8 mouse cellular contexts compared by ENCODE assay signal in genomic region chr13:56221995-56222848, GRCm38 (mm10). TPM values are rescaled to one million over a fixed set of nuclear protein-coding genes. Genes with fewer than 3 reads are reported as not detected.
A peak's percentile ranks its signal among the peaks of the same experiment; 100 is the strongest.
DNase-seq lines count a peak whose midpoint lies in the region; ATAC-seq and TF ChIP-seq lines count a peak whose summit lies in the region.
"Had no signal": no experiment of that assay in that cellular context is flagged by ENCODE, and none has a peak within 500 bp of the region (broad histone marks: within the 10 kb centered on the region; RNA-seq: fewer than 3 reads in every experiment).

No protein-coding gene starts in this region.

- no peak for TF ChIP-seq POLR2A in CH12.LX (IDR thresholded peaks at IDR 0.05; ENCODE audit: low read depth, low read length)

- H3K27ac ChIP-seq in CH12.LX (ENCODE audit: insufficient read depth, low read depth) (peak overlapping the region; percentile 43; the same call in 1 of the 2 replicates), ES-E14 (ENCODE audit: insufficient read depth, low read depth, low read length, poor library complexity, severe bottlenecking) (no peak overlapping the region)
- peak overlapping the region; percentile 50; the same call in 1 of the 2 replicates for H3K27ac ChIP-seq in midbrain, embryonic 15.5 days

- H3K9ac ChIP-seq in CH12.LX (ENCODE audit: insufficient read depth, low read depth) (no peak overlapping the region), ES-E14 (ENCODE audit: insufficient read depth, low read depth, low read length, poor library complexity, severe bottlenecking) (no peak overlapping the region; the same call in 1 of the 2 replicates)
- H3K9ac ChIP-seq in midbrain, embryonic 15.5 days, result no peak overlapping the region

- peaks cover 8% of the 10 kb centered on the region for H3K27me3 ChIP-seq in CH12.LX (replicated peaks)
- H3K27me3 ChIP-seq in midbrain, embryonic 15.5 days (replicated peaks), result peaks cover 47% of the 10 kb centered on the region

- TF ChIP-seq CTCF in CH12.LX (conservative IDR thresholded peaks at IDR 0.05 in 1 of 2, IDR thresholded peaks at IDR 0.05 in 1 of 2; ENCODE audit: low read depth in 2 of 2, low read length in 2 of 2), result no peak

- H3K9me3 ChIP-seq in CH12.LX (replicated peaks; ENCODE audit: low read length) (no peaks in the 10 kb centered on the region), ES-E14 (ENCODE audit: control insufficient read depth, insufficient read depth, low read depth, low read length) (no peaks in the 10 kb centered on the region)
- no peaks in the 10 kb centered on the region for H3K9me3 ChIP-seq in midbrain, embryonic 15.5 days

- H3K4me1 ChIP-seq in CH12.LX (ENCODE audit: control insufficient read depth in 1 of 2, insufficient read depth in 2 of 2) (peaks cover 20 to 36% of the 10 kb centered on the region in 2 experiments), ES-E14 (ENCODE audit: control insufficient read depth in 2 of 2, insufficient read depth in 2 of 2, low read length in 2 of 2, poor library complexity in 1 of 2) (peaks cover 2 to 15% of the 10 kb centered on the region in 2 experiments; a peak in 3 of 4 replicates)
- H3K4me1 ChIP-seq in midbrain, embryonic 15.5 days, result peaks cover 33% of the 10 kb centered on the region

- H3K36me3 ChIP-seq in CH12.LX (replicated peaks in 1 of 2; ENCODE audit: control insufficient read depth in 1 of 2, insufficient read depth in 1 of 2, low read length in 1 of 2) (no peaks in the 10 kb centered on the region), ES-E14 (ENCODE audit: control insufficient read depth, insufficient read depth, low read length, poor library complexity, severe bottlenecking) (no peaks in the 10 kb centered on the region)
- H3K36me3 ChIP-seq in midbrain, embryonic 15.5 days (replicated peaks), result no peaks in the 10 kb centered on the region

- WGBS in midbrain, embryonic 15.5 days, result 4% methylated on average over 50 of the region's 50 CpGs

- no peak for DNase-seq in CH12.LX (ENCODE audit: extremely low read depth)
- DNase-seq in ES-E14 (ENCODE audit: low read depth, low spot score), result no peak
- DNase-seq in kidney, postnatal 14 days, result peak; percentile 18
- DNase-seq in cerebellum, adult 18-20 months, result no peak

- H3K4me3 ChIP-seq in CH12.LX (replicated peaks in 1 of 3; ENCODE audit: low read depth in 2 of 3, low read length in 2 of 3, poor library complexity in 1 of 3) (no peak overlapping the region), ES-E14 (ENCODE audit: insufficient read depth in 1 of 2, low read depth in 1 of 2, low read length in 2 of 2, poor library complexity in 1 of 2, severe bottlenecking in 1 of 2) (peak overlapping the region; percentile 49 to 64; a peak in 3 of 4 replicates)
- H3K4me3 ChIP-seq in midbrain, embryonic 15.5 days, result peak overlapping the region; percentile 31

- H3K4me2 ChIP-seq in CH12.LX (ENCODE audit: insufficient read depth, low read depth, poor library complexity, severe bottlenecking), result peak overlapping the region; percentile 7; the same call in 1 of the 2 replicates
- H3K4me2 ChIP-seq in midbrain, embryonic 15.5 days, result peak overlapping the region; percentile 57

- ATAC-seq in frontal cortex, adult (ENCODE audit: low TSS enrichment), result peak; percentile 55; the same call in 1 of the 2 replicates
- ATAC-seq in midbrain, embryonic 15.5 days (replicated peaks), result peak; percentile 62; the same call in 1 of the 2 replicates
- no peak for ATAC-seq in granulocyte monocyte progenitor cell, adult 5-6 weeks (replicated peaks; ENCODE audit: poor library complexity, severe bottlenecking)

- no peak for TF ChIP-seq RAD21 in CH12.LX (IDR thresholded peaks at IDR 0.05; ENCODE audit: low read depth, low read length)

- in situ Hi-C loops in CH12.LX (cut with MboI; ENCODE audit: low pct_ligation_motif_present, low pct_unique_long_range_greater_than_20kb, low sequenced_read_pairs), result no loop called here
- in situ Hi-C loops in ES-E14 (cut with MboI; ENCODE audit: low sequenced_read_pairs in 2 of 2, unreplicated experiment in 2 of 2), result loop anchor here in 1 of 2 experiments (10.0 kb wide), 1 partner anchor 387 kb away; the partner anchor contains the start of gene Pitx1

- no peaks in the 10 kb centered on the region for H3K79me2 ChIP-seq in CH12.LX (replicated peaks; ENCODE audit: control insufficient read depth, extremely low read depth, insufficient read depth, poor library complexity, severe bottlenecking)

- dilution Hi-C loops in CH12.LX (cut with MboI; ENCODE audit: extremely low pct_ligation_motif_present, extremely low pct_unique_long_range_greater_than_20kb, low sequenced_read_pairs), result no loop called here

- no peak for TF ChIP-seq EP300 in CH12.LX (IDR thresholded peaks at IDR 0.05; ENCODE audit: low read length)

TF ChIP-seq in CH12.LX, 34 proteins besides CTCF, POLR2A, EP300 and RAD21:
- TF ChIP-seq MEF2A (IDR thresholded peaks at IDR 0.05; ENCODE audit: borderline replicate concordance, low read depth, low read length) (peak; percentile 17; the same call in 1 of the 2 replicates), ZKSCAN1 (IDR thresholded peaks at IDR 0.05; ENCODE audit: borderline replicate concordance, low read depth, low read length) (no peak), ELF1 (IDR thresholded peaks at IDR 0.05; ENCODE audit: low read depth, low read length) (peak; percentile 60), CHD2 (IDR thresholded peaks at IDR 0.05; ENCODE audit: low read length) (no peak), KAT2A (IDR thresholded peaks at IDR 0.05; ENCODE audit: insufficient replicate concordance, low read length) (no peak)
TF ChIP-seq in CH12.LX: peak in this region for 2.

TF ChIP-seq in ES-E14, 5 proteins besides CTCF, POLR2A, EP300 and RAD21:
- no peak for TF ChIP-seq HCFC1 (IDR thresholded peaks at IDR 0.05; ENCODE audit: borderline replicate concordance, insufficient read depth, low read length)
- no peak for TF ChIP-seq CHD2 (IDR thresholded peaks at IDR 0.05; ENCODE audit: low read depth, low read length)
- TF ChIP-seq MAFK (IDR thresholded peaks at IDR 0.05; ENCODE audit: insufficient read depth, low read depth, low read length), result no peak
- no peak for TF ChIP-seq ZNF384 (IDR thresholded peaks at IDR 0.05; ENCODE audit: low read depth, low read length)
- TF ChIP-seq ZC3H11A (IDR thresholded peaks at IDR 0.05; ENCODE audit: borderline replicate concordance, low read depth, low read length), result no peak

RNA-seq across cellular contexts. Expression of gene Neurog1, which starts 29.7 kb away (rescaled TPM):
- not detected in 2 replicates for total RNA-seq in CH12.LX (2012; rRNA removed)
- not detected in 2 replicates for total RNA-seq in CH12.LX (2014; rRNA removed)
- not detected in 2 replicates for polyA plus RNA-seq in CH12.LX (2012; ENCODE audit: insufficient read length, low read depth)
- 0.45 and 0.48 TPM in 2 replicates for total RNA-seq in ES-E14 (2012; rRNA removed)
- 3.9 and 6.1 TPM in 2 replicates for polyA plus RNA-seq in midbrain, embryonic 15.5 days (2015; fragmentation: Nextera tagmentation; extraction: Ambion mirVana)
- total RNA-seq in granulocyte monocyte progenitor cell, adult 5-6 weeks (2014; fragmentation: Nextera tagmentation), result not detected in 2 replicates
- not detected in 2 replicates for total RNA-seq in granulocyte monocyte progenitor cell, adult 5-6 weeks (2017)
- total RNA-seq: left cerebral cortex, postnatal 36 days had no signal

RNA-seq across cellular contexts. Expression of gene Tifab, which starts 43.5 kb away (rescaled TPM):
- total RNA-seq in CH12.LX (2012; rRNA removed) (1.9 and 2.0 TPM in 2 replicates), CH12.LX (2014; rRNA removed) (3.4 and 4.7 TPM in 2 replicates), ES-E14 (2012; rRNA removed) (0.13 TPM in 1 of 2 replicates, not detected in the other)
- polyA plus RNA-seq in CH12.LX (2012; ENCODE audit: insufficient read length, low read depth), result 6.2 and 6.7 TPM in 2 replicates
- polyA plus RNA-seq in midbrain, embryonic 15.5 days (2015; fragmentation: Nextera tagmentation; extraction: Ambion mirVana), result 0.96 and 1.2 TPM in 2 replicates
- total RNA-seq in granulocyte monocyte progenitor cell, adult 5-6 weeks (2014; fragmentation: Nextera tagmentation), result 148 and 174 TPM in 2 replicates
- 115 and 120 TPM in 2 replicates for total RNA-seq in granulocyte monocyte progenitor cell, adult 5-6 weeks (2017)

Comparison
In these comparisons a context has a peak if more than half of its experiments do, and no peak if none do; other contexts are left out.
1. H3K4me3 ChIP-seq: peak in ES-E14 (2 of 2) and midbrain, embryonic 15.5 days (single experiment); none in CH12.LX (0 of 3).
2. RNA of gene Tifab, which starts 43.5 kb away (total RNA-seq): 115 to 174 TPM in granulocyte monocyte progenitor cell, adult 5-6 weeks; 1.9 to 4.7 TPM in CH12.LX and 0.13 TPM in ES-E14; every median in the first group is over 10 times any median in the second.